Mouse (Mus musculus) midbrain, embryonic 16.5 days (tissue): ENCODE results near the gene Tbc1d10b. TPM values are rescaled to one million over a fixed set of nuclear protein-coding genes. Genes with fewer than 3 reads are reported as not detected.

Experiments used
- ATAC-seq: fragments of 200-750 bp; cut with Nextera tagmentation; 2 replicates; pipeline ENCODE4 v1.8.0; 2017; ENCODE audit warnings: moderate TSS enrichment
- H3K27ac ChIP-seq: fragments of 300-500 bp; sonication (generic); 2 replicates; pipeline ENCODE4 v1.5.1; 2014; ENCODE audit warnings: mild to moderate bottlenecking, low read length, mixed read lengths
- H3K27me3 ChIP-seq: fragments of 300-500 bp; sonication (generic); 2 replicates; pipeline ENCODE4 v1.6.1; 2014; ENCODE audit warnings: low read depth, low read length, mixed read lengths; ENCODE audit not compliant: control insufficient read depth, insufficient read depth
- H3K36me3 ChIP-seq: fragments of 300-500 bp; sonication (generic); 2 replicates; pipeline ENCODE4 v1.6.1; 2014; ENCODE audit warnings: mild to moderate bottlenecking, low read length, moderate library complexity, mixed read lengths; ENCODE audit not compliant: control insufficient read depth, insufficient read depth
- H3K4me1 ChIP-seq: fragments of 300-500 bp; sonication (generic); 2 replicates; pipeline ENCODE4 v1.6.1; 2014; ENCODE audit warnings: mild to moderate bottlenecking, low read length, mixed read lengths; ENCODE audit not compliant: control insufficient read depth, insufficient read depth
- H3K4me2 ChIP-seq: fragments of 300-500 bp; sonication (generic); 2 replicates; pipeline ENCODE4 v1.6.1; 2014; ENCODE audit warnings: mild to moderate bottlenecking, low read length, mixed read lengths
- H3K4me3 ChIP-seq: fragments of 300-500 bp; sonication (generic); 2 replicates; pipeline ENCODE4 v1.5.1; 2014; ENCODE audit warnings: low read depth, mild to moderate bottlenecking, low read length, moderate library complexity, mixed read lengths
- H3K9ac ChIP-seq: fragments of 300-500 bp; sonication (generic); 2 replicates; pipeline ENCODE4 v1.6.1; 2014; ENCODE audit warnings: low read depth, low read length, mixed read lengths
- H3K9me3 ChIP-seq: fragments of 300-500 bp; sonication (generic); replicated peaks from 2 replicates; pipeline ENCODE4 v1.6.1; 2014; ENCODE audit warnings: mild to moderate bottlenecking, low read length, mixed read lengths; ENCODE audit not compliant: control insufficient read depth, poor library complexity, severe bottlenecking
- WGBS: fragments of 180-500 bp; shearing (Covaris S2); extraction: QIAGEN DNeasy Blood & Tissue Kit; methylation state at CpG from one replicate; pipeline ENCODE4 v1.1.7; 2014; 5-methylcytosine and 5-hydroxymethylcytosine counted together
- polyA plus RNA-seq: library from polyadenylated mRNA; unstranded; fragments of >200 nt; fragmentation: Nextera tagmentation; extraction: Ambion mirVana; gene quantifications from 2 replicates; pipeline ENCODE4 v1.2.1, GENCODE M21; 2015

Gene Tbc1d10b
- polyA plus RNA-seq, 1 experiment from 2014 or later, result 30.7 TPM

- Histone ChIP-seq H3K9me3 (no peaks in the 10 kb centered on the region), H3K4me3 (no peak overlapping the region), H3K27me3 (no peaks in the 10 kb centered on the region), H3K4me1 (no peaks in the 10 kb centered on the region), H3K36me3 (no peaks in the 10 kb centered on the region), H3K4me2 (no peak overlapping the region), H3K27ac (no peak overlapping the region), H3K9ac (no peak overlapping the region)
- no peak for ATAC-seq
- 80% methylated on average over 10 of the region's 10 CpGs for WGBS
Measured at GRCm38 (mm10) chr7:127217901-127218642, 9.8 kb upstream of the Tbc1d10b start.

GRCm38 (mm10) chr7:127217475-127217874, 9.2 kb upstream of the Tbc1d10b start:
- Histone ChIP-seq H3K27me3 (no peaks in the 10 kb centered on the region), H3K27ac (no peak overlapping the region), H3K9me3 (no peaks in the 10 kb centered on the region), H3K4me3 (no peak overlapping the region), H3K36me3 (no peaks in the 10 kb centered on the region), H3K4me2 (no peak overlapping the region), H3K9ac (no peak overlapping the region), H3K4me1 (no peaks in the 10 kb centered on the region)
- WGBS, result 92% methylated on average over 6 of the region's 6 CpGs
- no peak for ATAC-seq

- WGBS, result 90% methylated on average over 5 of the region's 5 CpGs
- no peak for ATAC-seq
- H3K4me2 ChIP-seq, result no peak overlapping the region
- H3K27me3 ChIP-seq, result no peaks in the 10 kb centered on the region
- H3K9me3 ChIP-seq, result no peaks in the 10 kb centered on the region
- H3K4me1 ChIP-seq, result no peaks in the 10 kb centered on the region
- H3K9ac ChIP-seq, result no peak overlapping the region
- H3K27ac ChIP-seq, result no peak overlapping the region
- no peak overlapping the region for H3K4me3 ChIP-seq
- no peaks in the 10 kb centered on the region for H3K36me3 ChIP-seq
Measured at GRCm38 (mm10) chr7:127216307-127216706, 8.0 kb upstream of the Tbc1d10b start.

GRCm38 (mm10) chr7:127214981-127215871, 7.0 kb upstream of the Tbc1d10b start:
- ATAC-seq, result no peak
- Histone ChIP-seq H3K27ac (no peak overlapping the region), H3K9ac (peak overlapping the region; percentile 42; the same call in 1 of the 2 replicates), H3K4me1 (no peaks in the 10 kb centered on the region), H3K4me3 (peak overlapping the region; percentile 19; the same call in 1 of the 2 replicates), H3K36me3 (no peaks in the 10 kb centered on the region), H3K27me3 (no peaks in the 10 kb centered on the region), H3K9me3 (no peaks in the 10 kb centered on the region), H3K4me2 (peak overlapping the region; percentile 43)
- WGBS, result 22% methylated on average over 33 of the region's 33 CpGs

- Histone ChIP-seq H3K9me3 (no peaks in the 10 kb centered on the region), H3K36me3 (no peaks in the 10 kb centered on the region), H3K4me2 (no peak overlapping the region; the same call in 1 of the 2 replicates), H3K27ac (no peak overlapping the region), H3K4me3 (no peak overlapping the region), H3K9ac (0 out of 2 replicates have a peak overlapping the region, but pooled peaks have one; percentile 7), H3K27me3 (no peaks in the 10 kb centered on the region), H3K4me1 (peaks cover 1% of the 10 kb centered on the region)
- 27% methylated on average over 21 of the region's 21 CpGs for WGBS
- ATAC-seq, result no peak
Measured at GRCm38 (mm10) chr7:127214521-127214920, 6.3 kb upstream of the Tbc1d10b start.

GRCm38 (mm10) chr7:127213930-127214329, 5.7 kb upstream of the Tbc1d10b start:
- Histone ChIP-seq H3K9me3 (no peaks in the 10 kb centered on the region), H3K27me3 (no peaks in the 10 kb centered on the region), H3K36me3 (no peaks in the 10 kb centered on the region), H3K4me2 (no peak overlapping the region), H3K4me1 (peaks cover 3% of the 10 kb centered on the region), H3K9ac (no peak overlapping the region), H3K27ac (no peak overlapping the region), H3K4me3 (no peak overlapping the region)
- ATAC-seq, result no peak
- WGBS, result 54% methylated on average over 12 of the region's 12 CpGs

- Histone ChIP-seq H3K4me2 (no peak overlapping the region), H3K9ac (no peak overlapping the region), H3K27ac (no peak overlapping the region), H3K27me3 (no peaks in the 10 kb centered on the region), H3K9me3 (no peaks in the 10 kb centered on the region), H3K4me1 (peaks cover 3% of the 10 kb centered on the region), H3K36me3 (no peaks in the 10 kb centered on the region), H3K4me3 (no peak overlapping the region)
- ATAC-seq, result no peak
- 41% methylated on average over 7 of the region's 7 CpGs for WGBS
Measured at GRCm38 (mm10) chr7:127213485-127213884, 5.2 kb upstream of the Tbc1d10b start.

GRCm38 (mm10) chr7:127212432-127213250, 4.4 kb upstream of the Tbc1d10b start:
- Histone ChIP-seq H3K27me3 (no peaks in the 10 kb centered on the region), H3K36me3 (no peaks in the 10 kb centered on the region), H3K4me3 (no peak overlapping the region), H3K9me3 (no peaks in the 10 kb centered on the region), H3K4me1 (peaks cover 3% of the 10 kb centered on the region), H3K27ac (no peak overlapping the region), H3K9ac (no peak overlapping the region), H3K4me2 (no peak overlapping the region)
- no peak for ATAC-seq
- 92% methylated on average over 12 of the region's 12 CpGs for WGBS
